Mouse (Mus musculus): Measurements from ENCODE around the gene Trim69.
A peak's percentile ranks its signal among the peaks of the same experiment; 100 is the strongest.

DNA sequence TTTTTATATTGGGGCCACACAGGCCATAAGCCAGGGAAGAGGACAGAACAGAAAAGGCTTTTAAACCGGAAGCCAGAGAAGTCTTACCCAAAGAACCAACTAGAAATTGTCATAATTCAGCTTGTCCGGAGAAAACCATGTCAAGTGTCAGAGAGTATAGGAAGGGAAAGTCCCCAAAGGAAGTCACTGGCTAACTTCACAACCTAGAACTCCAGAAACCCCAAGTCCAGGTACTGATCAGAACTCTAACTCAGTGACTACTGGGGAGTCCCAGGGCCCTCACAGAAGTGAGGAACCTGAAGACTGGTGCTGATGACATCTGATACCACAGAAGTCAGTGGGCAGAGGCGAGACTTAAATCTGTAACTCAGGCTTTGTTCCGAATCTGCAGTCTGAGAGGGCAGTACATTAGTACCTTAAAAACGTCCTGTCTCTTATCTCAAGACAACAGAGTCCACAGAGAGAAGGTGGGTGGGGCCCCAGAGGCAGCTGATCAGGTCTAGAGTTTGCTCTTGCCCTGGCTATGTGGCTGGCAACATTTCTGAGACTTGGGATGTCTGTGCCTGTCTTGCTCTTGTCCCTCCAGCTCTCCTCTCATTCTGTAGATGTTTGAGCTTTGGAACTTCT, 22.5 kb upstream of the Trim69 start:
- no peak for TF ChIP-seq CTCF (IDR thresholded peaks at IDR 0.05 in 2 of 3, conservative IDR thresholded peaks at IDR 0.05 in 1 of 3; ENCODE audit: control insufficient read depth in 1 of 3, insufficient read depth in 1 of 3, low read depth in 2 of 3, low read length in 3 of 3, poor library complexity in 1 of 3, severe bottlenecking in 1 of 3)
- no peak for TF ChIP-seq MAX (IDR thresholded peaks at IDR 0.05; ENCODE audit: low read length)
- TF ChIP-seq POLR2A (IDR thresholded peaks at IDR 0.05; ENCODE audit: control insufficient read depth in 1 of 2, insufficient read depth in 1 of 2, low read depth in 1 of 2, low read length in 2 of 2, poor library complexity in 1 of 2), result no peak
- peak; percentile 45; the same call in 1 of the 2 replicates for TF ChIP-seq MAFK (IDR thresholded peaks at IDR 0.05; ENCODE audit: borderline replicate concordance, low read depth, low read length)
- TF ChIP-seq USF1 (IDR thresholded peaks at IDR 0.05; ENCODE audit: low read depth, low read length), result peak; percentile 58; the same call in 1 of the 2 replicates
- TF ChIP-seq TAL1 (IDR thresholded peaks at IDR 0.05; ENCODE audit: low read length), result peak; percentile 92
- TF ChIP-seq MAZ (IDR thresholded peaks at IDR 0.05; ENCODE audit: low read depth, low read length), result no peak
- no peak for TF ChIP-seq ELF1 (IDR thresholded peaks at IDR 0.05; ENCODE audit: low read depth, low read length)
